Mouse (Mus musculus): ENCODE results near the gene Prex1.
A peak's percentile ranks its signal among the peaks of the same experiment; 100 is the strongest.
"Not testable (repeated sequence)": the region's sequence is repeated elsewhere in the genome, so short reads cannot be mapped to it uniquely, and the experiment has no call there.

Prex1 gene

GRCm38 (mm10) chr2:166731102-166731883, 17.7 kb upstream of the Prex1 start:
- not testable (repeated sequence) for H3K36me3 ChIP-seq (ENCODE audit: control insufficient read depth, insufficient read depth, low read length, poor library complexity, severe bottlenecking); DNase-seq (ENCODE audit: low read depth, low spot score); H3K27me3 ChIP-seq (ENCODE audit: control insufficient read depth, insufficient read depth, low read length, poor library complexity, severe bottlenecking)

DNA sequence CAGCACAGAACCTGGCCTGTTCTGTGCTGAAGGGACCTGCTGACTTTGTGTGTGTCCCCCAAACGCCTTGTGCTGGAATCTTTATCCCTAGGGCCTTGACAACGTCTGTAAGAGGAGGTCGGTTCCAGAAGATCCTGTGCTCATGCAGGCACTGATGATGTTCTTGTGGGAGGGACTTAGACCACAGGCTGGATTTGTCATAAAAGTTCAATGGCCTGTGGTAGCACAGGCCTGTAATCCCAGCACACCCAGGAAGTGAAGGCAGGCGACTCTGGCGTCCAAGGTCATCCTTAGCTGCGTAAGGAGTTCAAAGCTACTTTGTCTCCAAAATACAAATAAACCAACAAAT, 16.9 kb upstream of the Prex1 start:
- no peaks in the 10 kb centered on the region for H3K36me3 ChIP-seq (ENCODE audit: control insufficient read depth, insufficient read depth, low read length, poor library complexity, severe bottlenecking)
- no peaks in the 10 kb centered on the region for H3K27me3 ChIP-seq (ENCODE audit: control insufficient read depth, insufficient read depth, low read length, poor library complexity, severe bottlenecking)
- no peak for DNase-seq (ENCODE audit: low read depth, low spot score)

DNA sequence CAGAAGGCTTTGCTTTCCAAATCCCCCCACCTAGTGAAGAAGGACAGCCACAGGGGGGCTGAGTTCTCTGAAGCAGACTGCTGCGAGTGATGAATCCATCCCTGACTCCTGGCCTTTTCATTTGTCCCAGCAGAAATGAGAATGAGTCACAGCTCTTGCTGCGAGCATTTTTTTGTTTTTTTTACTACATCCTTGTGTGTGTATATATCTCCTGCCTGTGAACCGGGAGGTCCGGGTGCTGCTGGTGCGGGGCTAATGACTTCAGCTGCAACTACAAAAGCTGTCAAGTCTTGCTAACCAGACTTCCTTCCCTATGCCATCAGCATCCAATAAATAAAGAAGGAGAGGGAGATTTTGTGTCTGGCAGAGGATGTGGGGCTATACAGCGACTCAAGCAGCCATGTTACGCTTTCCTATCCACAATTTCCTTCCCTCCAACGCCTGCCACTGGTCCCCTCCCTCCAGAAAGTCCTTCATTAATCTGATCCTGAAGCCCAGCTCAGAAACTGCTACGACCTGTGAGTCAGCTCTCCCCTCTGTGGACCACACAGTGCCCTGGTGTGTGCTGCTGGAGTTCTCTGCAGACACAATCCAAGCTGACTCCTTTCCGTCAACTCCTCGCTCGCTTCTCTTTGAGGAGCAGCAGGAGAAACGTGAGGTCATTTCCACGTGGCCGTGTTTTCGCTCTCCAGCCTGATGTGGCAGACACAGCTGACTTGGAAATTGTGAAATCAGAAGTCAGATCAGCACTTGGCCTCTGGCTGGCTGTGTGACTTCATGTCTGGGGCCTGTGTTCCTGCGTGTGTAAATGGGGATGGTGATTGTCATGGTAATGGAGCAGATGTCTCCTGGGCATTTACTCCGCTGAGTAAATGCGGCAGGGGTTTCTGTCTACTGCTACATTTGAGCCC, 16.3 kb upstream of the Prex1 start:
- no peak for DNase-seq (ENCODE audit: low read depth, low spot score)
- Histone ChIP-seq H3K36me3 (ENCODE audit: control insufficient read depth, insufficient read depth, low read length, poor library complexity, severe bottlenecking) (no peaks in the 10 kb centered on the region), H3K27me3 (ENCODE audit: control insufficient read depth, insufficient read depth, low read length, poor library complexity, severe bottlenecking) (no peaks in the 10 kb centered on the region)

GRCm38 (mm10) chr2:166729045-166729444, 15.4 kb upstream of the Prex1 start:
- H3K27me3 ChIP-seq (ENCODE audit: control insufficient read depth, insufficient read depth, low read length, poor library complexity, severe bottlenecking), result no peaks in the 10 kb centered on the region
- no peak for DNase-seq (ENCODE audit: low read depth, low spot score)
- no peaks in the 10 kb centered on the region for H3K36me3 ChIP-seq (ENCODE audit: control insufficient read depth, insufficient read depth, low read length, poor library complexity, severe bottlenecking)

DNA sequence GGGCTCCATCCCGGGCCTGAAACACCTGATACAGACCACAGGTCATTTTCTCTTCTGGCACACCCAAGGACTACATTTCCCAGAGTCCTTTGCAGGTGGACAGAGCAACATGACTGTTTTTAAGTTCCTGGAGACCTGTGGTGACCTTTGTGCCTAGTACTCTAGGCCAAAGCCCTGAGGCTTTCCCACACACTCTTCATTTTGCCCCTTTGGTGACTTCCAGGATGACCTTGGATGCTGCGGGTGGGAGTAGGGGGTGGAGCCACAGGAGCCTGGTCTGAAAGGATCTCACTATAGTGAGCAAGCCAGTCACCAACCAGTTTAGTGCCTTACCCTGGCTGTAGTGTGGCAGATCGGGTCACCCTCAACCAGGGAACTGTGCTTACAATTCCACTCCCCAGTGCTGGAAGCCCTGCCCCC, 14.6 kb upstream of the Prex1 start:
- H3K27me3 ChIP-seq (ENCODE audit: control insufficient read depth, insufficient read depth, low read length, poor library complexity, severe bottlenecking), result no peaks in the 10 kb centered on the region
- H3K36me3 ChIP-seq (ENCODE audit: control insufficient read depth, insufficient read depth, low read length, poor library complexity, severe bottlenecking), result no peaks in the 10 kb centered on the region
- peak; percentile 41 for DNase-seq (ENCODE audit: low read depth, low spot score)

- DNase-seq (ENCODE audit: low read depth, low spot score), result no peak
- Histone ChIP-seq H3K27me3 (ENCODE audit: control insufficient read depth, insufficient read depth, low read length, poor library complexity, severe bottlenecking) (no peaks in the 10 kb centered on the region), H3K36me3 (ENCODE audit: control insufficient read depth, insufficient read depth, low read length, poor library complexity, severe bottlenecking) (no peaks in the 10 kb centered on the region)
Measured at GRCm38 (mm10) chr2:166727790-166728189, 14.2 kb upstream of the Prex1 start.

DNA sequence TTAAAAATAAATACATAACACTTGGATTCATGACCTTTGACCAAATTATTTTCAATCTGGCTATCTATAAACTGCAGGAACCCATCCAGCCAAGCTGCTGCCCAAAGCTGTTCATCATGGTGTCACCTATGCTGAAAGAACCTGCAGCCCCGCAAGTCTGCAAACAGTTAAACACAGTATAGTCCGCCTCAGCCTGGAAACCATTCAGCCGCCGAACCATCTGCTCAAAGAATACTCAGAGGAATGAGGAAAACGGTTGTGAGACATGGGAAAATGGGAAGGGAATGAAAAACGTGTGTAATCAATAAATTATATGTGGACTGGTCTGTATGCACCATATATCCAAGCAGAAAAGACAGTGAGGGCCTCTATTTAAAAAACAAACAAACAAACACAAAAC, 13.3 kb upstream of the Prex1 start:
- no peak for DNase-seq (ENCODE audit: low read depth, low spot score)
- Histone ChIP-seq H3K36me3 (ENCODE audit: control insufficient read depth, insufficient read depth, low read length, poor library complexity, severe bottlenecking) (no peaks in the 10 kb centered on the region), H3K27me3 (ENCODE audit: control insufficient read depth, insufficient read depth, low read length, poor library complexity, severe bottlenecking) (no peaks in the 10 kb centered on the region)

DNA sequence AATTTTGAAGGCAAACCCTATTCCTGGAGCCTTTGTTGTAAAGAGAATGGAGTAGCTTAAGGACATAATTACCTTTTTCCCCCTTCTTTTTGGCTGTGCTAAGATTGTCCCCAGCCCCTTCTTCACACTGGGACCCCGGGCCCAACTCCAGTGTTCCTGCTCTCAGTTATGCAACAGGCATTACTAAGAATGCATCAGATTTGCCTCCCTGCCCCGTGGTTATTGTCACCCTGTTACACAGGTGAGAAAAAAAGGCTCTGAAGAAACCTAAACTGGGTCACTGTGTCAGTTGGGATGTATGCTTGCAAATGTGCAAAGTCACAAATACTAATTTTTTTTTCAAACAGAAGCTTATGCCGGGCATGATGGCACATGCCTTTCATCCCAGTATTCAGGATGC, 6.8 kb upstream of the Prex1 start:
- H3K27me3 ChIP-seq (ENCODE audit: control insufficient read depth, insufficient read depth, low read length, poor library complexity, severe bottlenecking), result no peaks in the 10 kb centered on the region
- H3K36me3 ChIP-seq (ENCODE audit: control insufficient read depth, insufficient read depth, low read length, poor library complexity, severe bottlenecking), result no peaks in the 10 kb centered on the region

GRCm38 (mm10) chr2:166719930-166720305, 6.3 kb upstream of the Prex1 start:
- Histone ChIP-seq H3K27me3 (ENCODE audit: control insufficient read depth, insufficient read depth, low read length, poor library complexity, severe bottlenecking) (no peaks in the 10 kb centered on the region), H3K36me3 (ENCODE audit: control insufficient read depth, insufficient read depth, low read length, poor library complexity, severe bottlenecking) (no peaks in the 10 kb centered on the region)
- no peak for DNase-seq (ENCODE audit: low read depth, low spot score)

More for the DNA sequence above, 6.8 kb upstream of the Prex1 start:
- DNase-seq (ENCODE audit: low read depth, low spot score), result no peak

GRCm38 (mm10) chr2:166719301-166719929, 5.8 kb upstream of the Prex1 start:
- DNase-seq (ENCODE audit: low read depth, low spot score), result peak; percentile 64
- Histone ChIP-seq H3K36me3 (ENCODE audit: control insufficient read depth, insufficient read depth, low read length, poor library complexity, severe bottlenecking) (no peaks in the 10 kb centered on the region), H3K27me3 (ENCODE audit: control insufficient read depth, insufficient read depth, low read length, poor library complexity, severe bottlenecking) (no peaks in the 10 kb centered on the region)

- no peak for DNase-seq (ENCODE audit: low read depth, low spot score)
- Histone ChIP-seq H3K36me3 (ENCODE audit: control insufficient read depth, insufficient read depth, low read length, poor library complexity, severe bottlenecking) (no peaks in the 10 kb centered on the region), H3K27me3 (ENCODE audit: control insufficient read depth, insufficient read depth, low read length, poor library complexity, severe bottlenecking) (no peaks in the 10 kb centered on the region)
Measured at GRCm38 (mm10) chr2:166716067-166716466, 2.4 kb upstream of the Prex1 start.

DNA sequence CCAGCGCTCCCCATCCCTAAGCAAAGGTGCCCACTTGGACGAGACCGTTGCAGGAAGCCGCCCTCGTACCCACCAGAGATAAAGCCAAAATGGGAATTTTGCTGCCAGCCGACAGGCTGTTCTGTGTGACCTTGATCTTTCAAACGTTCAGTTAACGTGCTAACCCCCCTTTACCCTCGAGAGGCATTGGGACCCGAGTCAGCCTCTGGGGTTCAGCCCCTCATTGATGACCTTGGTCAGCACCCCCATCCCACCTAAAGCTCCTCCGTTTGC, 731 bp upstream of the Prex1 start:
- Histone ChIP-seq H3K27me3 (ENCODE audit: control insufficient read depth, insufficient read depth, low read length, poor library complexity, severe bottlenecking) (no peaks in the 10 kb centered on the region), H3K36me3 (ENCODE audit: control insufficient read depth, insufficient read depth, low read length, poor library complexity, severe bottlenecking) (no peaks in the 10 kb centered on the region)
- no peak for DNase-seq (ENCODE audit: low read depth, low spot score)

- no peaks in the 10 kb centered on the region for H3K36me3 ChIP-seq (ENCODE audit: control insufficient read depth, insufficient read depth, low read length, poor library complexity, severe bottlenecking)
- DNase-seq (ENCODE audit: low read depth, low spot score), result peak; percentile 55
Measured at GRCm38 (mm10) chr2:166712801-166713689, 587 bp downstream of the Prex1 start.

DNA sequence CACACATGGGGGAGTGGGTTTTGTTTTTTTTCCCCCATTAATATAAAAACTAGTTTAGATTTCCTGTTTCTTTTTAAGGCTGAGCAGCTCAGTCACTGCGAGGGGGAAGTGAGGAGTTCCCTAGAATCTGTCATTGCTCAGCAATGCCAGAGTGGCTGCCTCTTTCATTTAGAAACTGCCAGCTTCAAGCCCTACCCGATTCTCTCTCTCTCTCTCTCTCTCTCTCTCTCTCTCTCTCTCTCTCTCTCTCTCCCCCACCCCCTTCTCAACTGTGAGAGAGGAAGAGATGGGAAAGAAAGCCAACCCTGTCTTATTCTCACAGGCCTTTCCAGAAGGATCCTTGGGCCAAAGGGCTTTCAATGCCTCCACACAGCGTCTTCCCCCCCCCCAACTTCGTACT, 1.3 kb downstream of the Prex1 start:
- Histone ChIP-seq H3K36me3 (ENCODE audit: control insufficient read depth, insufficient read depth, low read length, poor library complexity, severe bottlenecking) (no peaks in the 10 kb centered on the region), H3K27me3 (ENCODE audit: control insufficient read depth, insufficient read depth, low read length, poor library complexity, severe bottlenecking) (no peaks in the 10 kb centered on the region)
- DNase-seq (ENCODE audit: low read depth, low spot score), result peak; percentile 66

More at GRCm38 (mm10) chr2:166712801-166713689, 587 bp downstream of the Prex1 start:
- no peaks in the 10 kb centered on the region for H3K27me3 ChIP-seq (ENCODE audit: control insufficient read depth, insufficient read depth, low read length, poor library complexity, severe bottlenecking)
